Mouse (Mus musculus): ENCODE results near the gene Tdp2.
"Not testable (repeated sequence)": the region's sequence is repeated elsewhere in the genome, so short reads cannot be mapped to it uniquely, and the experiment has no call there.

Tdp2 gene

DNA sequence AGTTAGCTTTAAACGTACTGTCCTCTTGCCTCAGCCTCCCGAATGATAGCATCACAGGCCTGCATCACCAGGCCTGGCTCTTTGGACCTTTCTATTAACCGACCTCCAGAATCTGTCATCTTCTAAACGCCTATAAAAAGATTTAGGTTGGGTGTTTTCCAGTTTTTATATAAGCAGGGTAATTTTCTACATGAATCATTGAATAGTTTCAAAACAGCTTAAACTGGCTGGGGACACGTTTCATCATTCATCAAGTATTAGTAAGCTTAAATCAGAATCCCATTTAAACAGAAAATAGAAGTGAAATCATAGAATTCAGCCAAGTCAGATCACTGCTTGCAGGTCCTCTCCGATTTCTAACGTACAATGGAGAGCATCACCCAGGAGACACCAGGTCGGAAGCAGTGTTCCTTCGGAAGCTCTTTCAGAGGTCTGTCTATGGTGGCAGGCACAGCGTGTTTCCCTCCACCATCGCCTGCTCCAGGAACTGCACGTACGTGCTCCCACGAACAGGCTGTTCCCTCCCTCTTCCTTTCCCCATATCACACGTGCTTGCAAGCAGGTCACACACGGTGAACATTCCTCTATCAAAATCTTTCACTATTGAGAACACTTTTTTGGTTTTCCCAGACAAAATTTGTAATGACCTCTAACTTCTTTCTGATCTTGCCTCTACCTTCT, 8.7 kb upstream of the Tdp2 start:
- in situ Hi-C loops (cut with MboI; ENCODE audit: unreplicated experiment in 2 of 2) = no loop called here

DNA sequence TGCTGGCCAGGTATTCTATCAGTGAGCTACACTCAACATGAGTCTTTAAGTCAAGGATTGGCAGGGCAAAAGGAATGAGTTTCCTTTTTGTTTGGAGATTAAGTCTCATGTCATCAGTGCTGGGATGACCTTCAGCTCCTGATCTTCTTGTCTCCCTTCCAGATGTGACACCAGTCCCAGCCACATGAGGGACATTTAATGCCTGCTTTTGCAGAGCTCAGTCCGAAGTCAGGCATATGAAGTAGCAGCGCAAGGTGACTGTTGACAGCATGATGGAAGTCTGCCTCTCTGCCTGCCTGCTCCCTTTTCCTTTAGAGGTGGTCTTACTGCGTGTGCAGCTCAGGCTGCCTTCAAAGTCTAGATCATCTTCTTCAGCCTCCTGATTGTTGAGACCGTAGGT, 6.8 kb upstream of the Tdp2 start:
- in situ Hi-C loops (cut with MboI; ENCODE audit: unreplicated experiment in 2 of 2) = no loop called here

DNA sequence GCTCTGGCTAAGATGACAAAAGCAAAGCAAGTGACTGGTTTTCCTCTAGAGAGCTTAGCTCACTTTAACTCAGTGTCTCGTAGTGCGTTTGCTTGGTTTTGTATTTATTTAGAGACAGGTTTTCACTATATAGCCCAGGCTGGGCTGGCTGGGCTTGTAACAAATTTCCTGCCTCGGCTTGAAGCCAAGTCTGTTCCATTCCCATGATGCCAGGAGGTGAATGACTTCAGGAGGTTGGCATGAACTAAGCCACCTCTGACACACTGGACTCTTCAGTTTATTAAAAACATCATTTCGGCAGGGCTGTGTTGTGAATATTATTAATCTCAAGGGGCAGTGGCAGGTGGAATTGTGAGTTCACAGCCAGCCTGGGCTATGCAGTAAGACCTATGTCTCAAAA, 5.9 kb upstream of the Tdp2 start:
- in situ Hi-C loops (cut with MboI; ENCODE audit: unreplicated experiment in 2 of 2) = no loop called here

- in situ Hi-C loops (cut with MboI; ENCODE audit: unreplicated experiment in 2 of 2) = no loop called here
Measured at GRCm38 (mm10) chr13:24826116-24826515, 5.4 kb upstream of the Tdp2 start.

DNA sequence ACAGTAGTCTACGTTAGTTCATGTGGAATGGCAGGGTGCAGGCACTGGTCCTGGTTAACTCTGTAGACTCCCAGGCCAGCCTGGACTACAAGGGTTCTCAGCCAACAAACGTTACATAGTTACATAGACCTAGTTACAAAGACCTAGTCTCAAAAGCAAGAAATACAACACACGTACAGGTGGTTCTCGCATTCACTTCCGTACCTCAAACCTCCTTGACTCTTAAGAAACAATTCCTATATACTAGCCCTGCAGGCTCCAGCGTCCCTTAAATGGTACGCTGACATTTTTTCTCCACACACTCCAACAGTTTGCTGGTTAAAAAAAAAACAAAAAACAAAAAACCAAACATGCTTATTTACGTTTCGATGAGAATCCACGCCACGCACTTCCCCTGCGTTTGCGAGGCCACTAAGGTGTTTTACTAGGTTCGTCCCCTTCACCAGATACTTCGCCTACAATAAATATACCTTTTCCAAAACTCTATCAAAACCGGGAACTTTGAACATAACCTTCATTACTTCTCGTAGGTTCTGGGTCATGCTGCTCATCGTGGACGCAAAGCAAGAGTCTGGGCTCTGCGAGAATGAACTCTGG, 625 bp upstream of the Tdp2 start:
- in situ Hi-C loops (cut with MboI; ENCODE audit: unreplicated experiment in 2 of 2) = no loop called here

DNA sequence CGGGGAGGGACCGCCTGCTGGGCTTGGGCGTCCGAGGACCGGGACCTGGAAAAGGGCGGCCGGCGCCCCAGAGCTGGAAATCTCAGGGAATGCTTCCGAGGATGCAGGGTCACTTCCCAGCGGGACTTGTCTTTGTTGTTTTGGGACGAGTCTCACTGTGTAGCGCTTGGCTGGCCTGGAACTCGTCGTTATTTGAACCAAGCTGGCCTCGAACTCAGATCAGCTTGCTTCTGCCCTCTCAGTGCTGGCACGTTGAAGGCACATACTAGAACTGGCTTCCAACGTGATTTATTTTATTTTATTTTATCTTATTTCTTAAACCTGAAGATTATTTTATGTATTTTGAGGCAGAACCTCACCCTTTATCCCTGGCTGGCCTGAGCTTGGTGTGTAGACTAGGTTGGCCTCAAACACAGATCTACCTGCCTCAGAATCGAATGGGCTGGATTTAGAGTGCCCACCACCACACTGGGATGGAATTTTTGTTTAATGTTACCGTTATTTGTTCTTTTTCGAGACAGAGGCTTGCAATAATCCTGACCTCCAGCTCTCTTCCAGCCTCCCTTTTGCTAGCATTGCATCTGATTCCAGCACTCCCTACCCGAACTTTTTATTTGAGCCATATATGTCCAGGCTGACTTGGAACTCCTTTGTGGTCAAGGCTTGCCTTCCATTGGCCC, 792 bp downstream of the Tdp2 start:
- in situ Hi-C loops (cut with MboI; ENCODE audit: unreplicated experiment in 2 of 2) = no loop called here

- in situ Hi-C loops (cut with MboI; ENCODE audit: unreplicated experiment in 2 of 2) = no loop called here
Measured at GRCm38 (mm10) chr13:24832811-24833155, 1.3 kb downstream of the Tdp2 start.

DNA sequence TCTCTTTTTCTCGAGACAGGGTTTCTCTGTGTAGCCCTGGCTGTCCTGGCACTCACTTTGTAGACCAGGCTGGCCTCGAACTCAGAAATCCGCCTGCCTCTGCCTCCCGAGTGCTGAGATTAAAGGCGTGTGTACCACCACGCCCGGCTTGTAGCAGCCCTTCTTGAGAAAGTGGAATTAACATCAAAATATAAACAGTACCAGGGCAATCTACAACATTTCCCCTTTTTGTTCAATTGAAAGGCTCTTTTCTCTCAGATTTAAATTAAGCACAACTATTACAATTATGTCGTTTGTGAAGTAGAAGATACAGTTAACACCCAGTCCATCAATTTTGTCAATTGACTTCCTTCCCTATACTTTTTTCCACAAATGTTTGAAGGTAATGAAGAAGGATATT, 6.3 kb downstream of the Tdp2 start:
- in situ Hi-C loops (cut with MboI; ENCODE audit: unreplicated experiment in 2 of 2) = not testable (repeated sequence)

DNA sequence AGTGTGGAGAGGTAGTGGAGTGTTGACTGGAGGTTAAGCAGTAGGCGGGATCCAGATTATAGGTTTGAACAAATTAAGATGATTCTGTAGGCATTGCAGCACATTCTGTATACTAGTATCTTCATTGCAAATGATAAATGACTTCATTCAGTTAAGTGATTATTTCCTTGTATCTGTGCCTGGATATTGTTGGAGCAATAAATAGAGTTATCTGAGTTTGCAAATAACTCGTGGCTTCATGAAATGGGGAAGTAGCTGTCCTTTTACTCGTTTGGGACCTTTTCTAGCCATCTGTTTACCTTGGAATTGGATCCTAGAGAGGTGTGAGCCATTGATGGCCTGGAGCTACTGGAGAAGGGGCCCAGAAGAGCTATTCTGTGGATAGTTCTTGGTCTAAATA, 8.4 kb downstream of the Tdp2 start:
- in situ Hi-C loops (cut with MboI; ENCODE audit: unreplicated experiment in 2 of 2) = no loop called here

- in situ Hi-C loops (cut with MboI; ENCODE audit: unreplicated experiment in 2 of 2) = no loop called here
Measured at GRCm38 (mm10) chr13:24841702-24842101, 10.2 kb downstream of the Tdp2 start.

DNA sequence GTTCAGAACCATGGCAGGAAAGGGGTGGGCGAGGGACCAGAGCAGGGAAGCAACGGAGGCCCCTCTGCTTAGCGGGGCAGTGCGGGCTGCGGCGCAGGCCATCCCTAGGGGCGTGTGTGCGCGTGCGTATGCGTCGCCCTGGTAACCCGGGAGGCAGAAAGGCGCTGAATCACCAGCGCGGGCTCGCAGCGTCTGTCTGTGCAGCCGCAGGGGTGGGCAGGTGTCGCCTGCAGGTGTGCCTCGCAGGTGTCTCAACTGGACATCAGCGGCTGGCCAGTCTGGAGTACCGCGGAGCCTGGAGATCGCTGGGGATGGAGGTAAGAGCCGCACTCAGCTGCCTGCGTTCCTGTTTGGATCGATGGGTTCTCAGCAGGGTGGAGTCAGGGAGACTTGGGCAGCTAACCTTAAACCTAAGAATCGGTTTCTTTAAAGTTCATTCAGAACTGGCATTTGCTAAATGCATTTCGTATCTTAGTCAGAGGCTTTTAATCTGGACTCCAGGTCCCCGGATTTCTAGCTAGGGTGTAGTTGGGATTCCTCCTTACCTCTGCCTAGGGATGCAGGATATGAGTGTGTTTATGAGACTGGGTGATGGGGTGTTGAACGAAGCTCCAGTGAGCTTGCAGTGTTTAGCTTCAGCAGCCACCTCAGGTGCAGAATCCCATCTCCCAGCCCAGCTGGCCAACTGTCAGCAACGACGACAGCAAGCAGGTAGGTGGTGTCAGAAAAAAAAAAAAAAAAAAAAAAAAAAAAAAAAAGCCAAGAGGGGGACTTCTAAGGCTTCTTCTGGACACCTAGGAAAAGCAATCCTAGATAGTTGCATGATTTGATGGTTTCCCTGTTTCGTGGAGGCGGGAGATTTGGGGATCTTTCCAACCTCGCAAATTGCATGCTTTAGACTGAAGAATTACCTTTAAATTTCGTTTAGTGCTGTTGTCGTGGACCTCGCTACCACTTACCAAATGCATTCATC, 13.8 kb downstream of the Tdp2 start, which contains the start of gene D130043K22Rik:
D130043K22Rik (plus strand) TSS at position 153 of the 973 bp plus-strand sequence.
- in situ Hi-C loops (cut with MboI; ENCODE audit: unreplicated experiment in 2 of 2) = no loop called here

GRCm38 (mm10) chr13:24849318-24849717, 17.8 kb downstream of the Tdp2 start:
- in situ Hi-C loops (cut with MboI; ENCODE audit: unreplicated experiment in 2 of 2) = no loop called here

GRCm38 (mm10) chr13:24851989-24852388, 20.5 kb downstream of the Tdp2 start:
- in situ Hi-C loops (cut with MboI; ENCODE audit: unreplicated experiment in 2 of 2) = no loop called here

DNA sequence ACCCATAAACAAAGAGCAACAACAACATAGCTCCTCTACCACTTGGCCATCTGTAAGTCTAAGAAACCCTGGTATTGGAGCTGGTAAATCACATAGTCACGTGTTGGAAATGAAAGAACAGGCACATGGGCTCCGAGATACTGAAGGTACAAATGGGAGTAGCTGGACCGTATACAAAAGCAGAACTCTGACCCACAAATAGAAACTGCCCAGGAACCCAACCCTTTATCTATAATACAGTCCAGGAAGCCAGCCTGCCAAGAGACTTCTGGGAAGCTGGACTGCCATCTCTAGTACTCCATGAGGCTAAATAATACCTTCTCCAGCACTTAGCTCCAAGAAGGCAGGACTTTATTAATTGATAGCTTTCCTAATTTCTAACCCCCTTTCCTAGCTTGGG, 21.1 kb downstream of the Tdp2 start:
- in situ Hi-C loops (cut with MboI; ENCODE audit: unreplicated experiment in 2 of 2) = no loop called here

- in situ Hi-C loops (cut with MboI; ENCODE audit: unreplicated experiment in 2 of 2) = no loop called here
Measured at GRCm38 (mm10) chr13:24859115-24859514, 27.6 kb downstream of the Tdp2 start.

GRCm38 (mm10) chr13:24861084-24861483, 29.6 kb downstream of the Tdp2 start:
- in situ Hi-C loops (cut with MboI; ENCODE audit: unreplicated experiment in 2 of 2) = no loop called here

DNA sequence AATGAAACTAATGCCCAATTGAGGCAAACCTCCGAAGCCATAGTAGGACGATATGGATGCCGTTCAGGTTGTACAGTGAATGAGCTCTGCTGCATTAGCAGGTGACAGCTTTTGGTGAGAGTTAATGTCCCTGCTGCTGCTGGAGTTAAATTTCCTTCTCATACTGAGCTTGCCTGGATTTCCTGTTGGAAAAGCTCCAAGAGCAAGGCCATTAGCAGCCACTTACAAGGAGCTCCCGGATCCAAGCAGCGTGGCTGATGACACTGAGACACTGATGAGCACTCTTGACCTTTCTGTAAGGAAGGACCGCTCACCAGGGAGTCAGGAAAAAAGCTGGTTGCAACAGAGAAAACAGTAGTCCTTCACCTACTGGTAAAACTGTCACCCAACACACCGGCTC, 30.5 kb downstream of the Tdp2 start:
- in situ Hi-C loops (cut with MboI; ENCODE audit: unreplicated experiment in 2 of 2) = no loop called here

DNA sequence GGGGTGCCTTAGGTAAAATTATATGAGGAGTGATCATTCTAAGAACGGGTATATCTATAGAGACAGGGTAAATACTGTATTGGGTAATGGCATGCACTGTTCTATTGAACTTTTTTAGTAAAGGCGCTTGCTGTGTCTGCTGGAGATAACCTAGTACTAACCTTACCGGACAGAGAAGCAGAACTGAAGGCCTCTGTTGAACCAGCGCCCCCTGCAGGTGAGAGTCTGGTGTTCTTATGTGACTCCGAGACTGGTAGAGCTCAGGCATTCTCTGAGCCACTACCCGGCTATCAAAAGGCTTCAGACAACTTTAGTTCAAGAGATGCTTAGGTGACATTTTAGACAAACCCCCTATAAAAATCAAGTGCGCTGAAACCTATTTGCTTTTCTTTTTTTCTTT, 31.0 kb downstream of the Tdp2 start:
- in situ Hi-C loops (cut with MboI; ENCODE audit: unreplicated experiment in 2 of 2) = no loop called here

DNA sequence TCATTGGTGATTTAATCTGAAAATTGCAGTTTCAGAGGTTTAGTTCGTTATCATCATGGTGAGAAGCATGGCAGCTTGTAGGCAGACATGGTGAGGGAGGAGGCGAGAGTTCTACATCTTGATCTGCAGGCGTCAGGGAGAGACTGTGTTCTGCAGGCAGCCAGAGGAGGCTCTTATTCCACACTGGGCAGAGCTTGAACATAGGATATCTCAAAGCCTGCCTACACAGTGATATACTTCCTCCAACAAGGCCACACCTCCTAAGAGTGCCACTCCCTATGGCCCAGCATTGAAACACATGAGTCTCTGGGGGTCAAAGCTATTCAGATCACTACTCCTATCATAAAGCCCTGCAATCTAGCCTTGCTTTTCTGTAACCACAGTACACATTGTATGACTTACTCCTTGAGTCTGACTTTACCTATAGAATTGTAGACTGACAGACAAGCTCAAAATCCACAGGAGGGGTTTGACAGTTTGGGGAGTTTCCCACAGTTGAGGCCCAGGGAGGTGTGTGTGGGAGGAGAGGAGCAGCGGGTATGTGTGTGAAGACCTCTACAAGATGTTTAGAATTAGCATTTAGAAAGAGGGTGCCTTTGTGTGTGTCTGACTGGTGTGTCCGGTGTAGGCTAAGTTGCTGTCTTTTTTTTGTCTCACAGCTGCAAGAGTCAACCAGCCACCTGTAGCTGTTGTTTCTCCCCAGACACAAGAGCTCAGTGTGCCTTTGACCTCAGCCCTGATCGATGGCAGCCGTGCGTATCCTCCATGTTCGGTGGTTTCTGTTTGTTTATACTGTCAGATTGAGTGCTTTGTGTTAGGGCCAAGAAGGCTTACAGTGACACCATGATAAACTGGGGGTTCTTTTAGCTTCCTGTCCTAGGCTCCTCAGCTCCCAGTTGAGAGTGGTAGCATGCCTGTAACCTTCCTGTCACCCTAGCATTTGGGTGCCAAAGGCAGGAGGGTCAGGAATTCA, 35.2 kb downstream of the Tdp2 start:
- in situ Hi-C loops (cut with MboI; ENCODE audit: unreplicated experiment in 2 of 2) = no loop called here

DNA sequence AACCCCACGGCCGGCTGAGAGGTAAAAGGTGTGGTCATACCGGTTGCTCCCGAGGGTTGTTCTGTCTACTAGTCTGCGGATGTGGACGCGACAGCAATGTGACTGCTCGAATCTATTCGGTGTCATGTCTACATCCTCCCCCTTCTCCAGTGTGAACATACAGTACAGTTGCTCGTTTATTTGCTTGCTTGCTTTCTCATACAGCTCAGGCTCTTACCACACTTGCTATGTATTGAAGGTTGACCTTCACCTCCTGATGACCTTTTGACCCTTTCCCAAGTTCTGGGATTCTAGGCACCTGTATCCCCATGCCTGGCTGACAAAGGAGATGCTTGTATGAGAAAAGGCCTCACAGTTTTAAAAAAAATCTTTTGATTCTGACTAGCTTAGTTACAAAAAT, 36.3 kb downstream of the Tdp2 start:
- in situ Hi-C loops (cut with MboI; ENCODE audit: unreplicated experiment in 2 of 2) = no loop called here
